Mouse (Mus musculus) liver, postnatal 0 days (tissue): ENCODE measurements at regions not wholly inside any gene's neighbourhood (a gene's known extent, or its start where the extent isn't known, plus 50 kb on each side); places are given as distances from the start of the nearest gene placed in this dataset.

ENCODE experiments used
- ATAC-seq: fragments of 200-750 bp; cut with Nextera tagmentation; 2 replicates; pipeline ENCODE4 v1.8.0; 2017; ENCODE audit warnings: mild to moderate bottlenecking, moderate library complexity
- DNase-seq: peaks from one replicate; pipeline ENCODE4 v3.0.0-alpha.2; 2016
- H3K27ac ChIP-seq: fragments of 300-500 bp; sonication (generic); 2 replicates; pipeline ENCODE4 v1.5.1; 2014; ENCODE audit warnings: antibody characterized with exemption, moderate library complexity, mild to moderate bottlenecking, low read depth
- H3K27me3 ChIP-seq: fragments of 300-500 bp; sonication (generic); 2 replicates; pipeline ENCODE4 v1.6.1; 2014; ENCODE audit warnings: low read length, control low read depth, mixed read lengths; ENCODE audit not compliant: insufficient read depth
- H3K36me3 ChIP-seq: fragments of 300-500 bp; sonication (generic); replicated peaks from 2 replicates; pipeline ENCODE4 v1.6.1; 2014; ENCODE audit warnings: mild to moderate bottlenecking, control low read depth, low read length, moderate library complexity, mixed read lengths; ENCODE audit not compliant: insufficient read depth
- H3K4me1 ChIP-seq: fragments of 300-500 bp; sonication (generic); 2 replicates; pipeline ENCODE4 v1.6.1; 2014; ENCODE audit warnings: antibody characterized with exemption, mild to moderate bottlenecking, control low read depth; ENCODE audit not compliant: insufficient read depth
- H3K4me2 ChIP-seq: fragments of 300-500 bp; sonication (generic); 2 replicates; pipeline ENCODE4 v1.6.1; 2014; ENCODE audit warnings: low read depth, mild to moderate bottlenecking, low read length, moderate library complexity, mixed read lengths
- H3K4me3 ChIP-seq: fragments of 300-500 bp; sonication (generic); 2 replicates; pipeline ENCODE4 v1.5.1; 2014; ENCODE audit warnings: low read depth, low read length
- H3K9ac ChIP-seq: fragments of 300-500 bp; sonication (generic); replicated peaks from 2 replicates; pipeline ENCODE4 v1.6.1; 2014; ENCODE audit warnings: mild to moderate bottlenecking, moderate library complexity
- H3K9me3 ChIP-seq: fragments of 300-500 bp; sonication (generic); 2 replicates; pipeline ENCODE4 v1.6.1; 2016; ENCODE audit warnings: mild to moderate bottlenecking, control low read depth, low read length, mixed read lengths
- CTCF ChIP-seq: sonication (generic); IDR thresholded peaks from 2 replicates; pipeline ENCODE4 v1.5.1; 2016; ENCODE audit warnings: antibody characterized with exemption, low read depth
- EP300 ChIP-seq: IDR thresholded peaks from 2 replicates; pipeline ENCODE4 v1.6.1; 2016; ENCODE audit warnings: antibody characterized with exemption, low read depth, mild to moderate bottlenecking
- WGBS: fragments of 180-500 bp; shearing (Covaris S2); extraction: QIAGEN DNeasy Blood & Tissue Kit; methylation state at CpG from one replicate; pipeline ENCODE4 v1.1.7; 2014; ENCODE audit not compliant: insufficient replicate concordance; 5-methylcytosine and 5-hydroxymethylcytosine counted together

- H3K4me2 ChIP-seq, result no peak overlapping the region
- TF ChIP-seq CTCF (no peak), EP300 (no peak)
- no peaks in the 10 kb centered on the region for H3K36me3 ChIP-seq
- no peak for ATAC-seq
- DNase-seq, result no peak
- no peak overlapping the region for H3K4me3 ChIP-seq
- no peaks in the 10 kb centered on the region for H3K4me1 ChIP-seq
- H3K9me3 ChIP-seq, result no peaks in the 10 kb centered on the region
- no peaks in the 10 kb centered on the region for H3K27me3 ChIP-seq
- no peak overlapping the region for H3K9ac ChIP-seq
- H3K27ac ChIP-seq, result no peak overlapping the region
Observed at GRCm38 (mm10) chr15:69632306-69632705, 3131.6 kb upstream of the Lrrc6 start.

GRCm38 (mm10) chr15:69617998-69618397 lies 3117.3 kb upstream of the Lrrc6 start:
- no peak overlapping the region for H3K9ac ChIP-seq
- no peak for DNase-seq
- no peak overlapping the region for H3K4me2 ChIP-seq
- no peak overlapping the region for H3K27ac ChIP-seq
- WGBS, result 40% methylated on average over 2 of the region's 2 CpGs
- H3K9me3 ChIP-seq, result no peaks in the 10 kb centered on the region
- H3K36me3 ChIP-seq, result no peaks in the 10 kb centered on the region
- H3K4me1 ChIP-seq, result no peaks in the 10 kb centered on the region
- no peak overlapping the region for H3K4me3 ChIP-seq
- TF ChIP-seq EP300 (no peak), CTCF (no peak)
- no peaks in the 10 kb centered on the region for H3K27me3 ChIP-seq
- no peak for ATAC-seq

- no peak for DNase-seq
- Histone ChIP-seq H3K36me3 (no peaks in the 10 kb centered on the region), H3K27ac (no peak overlapping the region), H3K9me3 (no peaks in the 10 kb centered on the region), H3K9ac (no peak overlapping the region), H3K27me3 (no peaks in the 10 kb centered on the region), H3K4me1 (no peaks in the 10 kb centered on the region), H3K4me3 (no peak overlapping the region), H3K4me2 (no peak overlapping the region)
- no peak for TF ChIP-seq EP300
- TF ChIP-seq CTCF, result no peak
- 15% methylated on average over 3 of the region's 3 CpGs for WGBS
- ATAC-seq, result no peak
Observed at GRCm38 (mm10) chr15:69614048-69614447, 3113.3 kb upstream of the Lrrc6 start.

GRCm38 (mm10) chr15:69591219-69592006 lies 3090.7 kb upstream of the Lrrc6 start:
- TF ChIP-seq EP300 (no peak), CTCF (no peak)
- Histone ChIP-seq H3K4me3 (no peak overlapping the region), H3K4me1 (no peaks in the 10 kb centered on the region), H3K27me3 (no peaks in the 10 kb centered on the region), H3K9ac (no peak overlapping the region), H3K27ac (no peak overlapping the region), H3K36me3 (no peaks in the 10 kb centered on the region), H3K9me3 (no peaks in the 10 kb centered on the region), H3K4me2 (no peak overlapping the region)
- 51% methylated on average over 4 of the region's 4 CpGs for WGBS
- ATAC-seq (no peak), DNase-seq (no peak)

GRCm38 (mm10) chr15:69588084-69588483 lies 3087.4 kb upstream of the Lrrc6 start:
- TF ChIP-seq CTCF, result no peak
- no peak for TF ChIP-seq EP300
- H3K4me2 ChIP-seq, result no peak overlapping the region
- no peaks in the 10 kb centered on the region for H3K36me3 ChIP-seq
- no peak for ATAC-seq
- H3K9me3 ChIP-seq, result no peaks in the 10 kb centered on the region
- WGBS, result 72% methylated on average over 5 of the region's 5 CpGs
- no peak overlapping the region for H3K4me3 ChIP-seq
- H3K27me3 ChIP-seq, result no peaks in the 10 kb centered on the region
- H3K27ac ChIP-seq, result no peak overlapping the region
- no peak for DNase-seq
- no peak overlapping the region for H3K9ac ChIP-seq
- H3K4me1 ChIP-seq, result no peaks in the 10 kb centered on the region

GRCm38 (mm10) chr15:69576742-69577141 lies 3076.0 kb upstream of the Lrrc6 start:
- no peaks in the 10 kb centered on the region for H3K9me3 ChIP-seq
- no peak overlapping the region for H3K27ac ChIP-seq
- H3K4me3 ChIP-seq, result no peak overlapping the region
- no peak overlapping the region for H3K9ac ChIP-seq
- no peaks in the 10 kb centered on the region for H3K36me3 ChIP-seq
- 60% methylated on average over 2 of the region's 2 CpGs for WGBS
- no peaks in the 10 kb centered on the region for H3K27me3 ChIP-seq
- TF ChIP-seq EP300 (no peak), CTCF (no peak)
- ATAC-seq (no peak), DNase-seq (no peak)
- H3K4me1 ChIP-seq, result no peaks in the 10 kb centered on the region
- no peak overlapping the region for H3K4me2 ChIP-seq
